Mouse (Mus musculus): ENCODE results near the gene Hoxa6. TPM values are rescaled to one million over a fixed set of nuclear protein-coding genes. Genes with fewer than 3 reads are reported as not detected.

Hoxa6 gene
- polyA plus RNA-seq, 1 experiment from 2014 or later = 34.7 TPM

GRCm38 (mm10) chr6:52207684-52207976 is 892 bp downstream of the Hoxa6 start:
- no peak for ATAC-seq (ENCODE audit: low FRiP score, low read depth)
- Histone ChIP-seq H3K9me3 (no peaks in the 10 kb centered on the region), H3K4me1 (peaks cover 47% of the 10 kb centered on the region), H3K36me3 (peaks cover 32% of the 10 kb centered on the region), H3K9ac (peak overlapping the region; percentile 100), H3K27ac (peak overlapping the region; percentile 99), H3K4me2 (replicated peaks) (peak overlapping the region; percentile 99), H3K4me3 (peak overlapping the region; percentile 92), H3K27me3 (replicated peaks) (no peaks in the 10 kb centered on the region)

DNA sequence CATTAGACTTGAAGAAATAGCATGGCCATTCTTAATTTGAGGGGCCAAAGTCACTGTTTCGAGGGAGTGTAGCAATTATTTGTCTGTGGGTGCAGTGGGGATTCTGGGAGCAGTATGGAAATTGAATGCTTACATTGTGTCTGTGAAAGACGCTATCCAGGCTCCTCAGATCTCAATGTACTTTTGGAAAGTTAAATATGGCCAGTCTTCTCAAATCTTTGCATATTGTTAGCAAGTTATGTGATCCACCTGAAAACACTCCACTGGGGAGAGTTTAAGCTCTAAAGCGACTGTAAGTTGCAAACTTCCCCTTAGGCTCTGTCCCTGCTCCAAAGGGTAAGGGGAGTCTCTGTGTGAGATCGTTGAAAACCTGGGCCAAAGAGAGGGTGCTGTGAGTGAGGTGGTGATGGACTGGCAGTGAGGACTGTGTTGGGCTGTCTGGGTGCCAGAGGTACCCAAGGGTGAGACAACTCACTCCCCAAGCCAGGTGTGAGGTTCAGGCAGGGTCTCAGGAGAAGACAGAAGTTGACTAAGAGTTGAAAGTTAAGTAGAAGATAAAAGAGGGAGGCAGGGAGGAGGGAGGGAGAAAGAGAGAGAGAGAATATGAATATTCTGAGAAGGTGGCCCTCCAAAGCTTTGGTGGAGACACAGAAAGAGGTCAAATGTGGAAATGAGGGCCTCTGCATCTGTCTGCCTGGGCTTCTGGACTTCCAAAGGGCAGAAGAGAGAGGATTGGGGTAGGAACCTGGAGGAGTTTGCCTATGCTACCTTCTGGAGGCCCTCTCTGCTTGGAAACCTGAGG is 1.4 kb downstream of the Hoxa6 start:
- Histone ChIP-seq H3K27me3 (replicated peaks) (no peaks in the 10 kb centered on the region), H3K9me3 (no peaks in the 10 kb centered on the region), H3K27ac (peak overlapping the region; percentile 99), H3K9ac (peak overlapping the region; percentile 100), H3K4me3 (peak overlapping the region; percentile 92), H3K4me2 (replicated peaks) (peak overlapping the region; percentile 99), H3K4me1 (peaks cover 52% of the 10 kb centered on the region), H3K36me3 (peaks cover 36% of the 10 kb centered on the region)
- 3% methylated on average over 4 of the region's 4 CpGs for WGBS
- no peak for ATAC-seq (ENCODE audit: low FRiP score, low read depth)

DNA sequence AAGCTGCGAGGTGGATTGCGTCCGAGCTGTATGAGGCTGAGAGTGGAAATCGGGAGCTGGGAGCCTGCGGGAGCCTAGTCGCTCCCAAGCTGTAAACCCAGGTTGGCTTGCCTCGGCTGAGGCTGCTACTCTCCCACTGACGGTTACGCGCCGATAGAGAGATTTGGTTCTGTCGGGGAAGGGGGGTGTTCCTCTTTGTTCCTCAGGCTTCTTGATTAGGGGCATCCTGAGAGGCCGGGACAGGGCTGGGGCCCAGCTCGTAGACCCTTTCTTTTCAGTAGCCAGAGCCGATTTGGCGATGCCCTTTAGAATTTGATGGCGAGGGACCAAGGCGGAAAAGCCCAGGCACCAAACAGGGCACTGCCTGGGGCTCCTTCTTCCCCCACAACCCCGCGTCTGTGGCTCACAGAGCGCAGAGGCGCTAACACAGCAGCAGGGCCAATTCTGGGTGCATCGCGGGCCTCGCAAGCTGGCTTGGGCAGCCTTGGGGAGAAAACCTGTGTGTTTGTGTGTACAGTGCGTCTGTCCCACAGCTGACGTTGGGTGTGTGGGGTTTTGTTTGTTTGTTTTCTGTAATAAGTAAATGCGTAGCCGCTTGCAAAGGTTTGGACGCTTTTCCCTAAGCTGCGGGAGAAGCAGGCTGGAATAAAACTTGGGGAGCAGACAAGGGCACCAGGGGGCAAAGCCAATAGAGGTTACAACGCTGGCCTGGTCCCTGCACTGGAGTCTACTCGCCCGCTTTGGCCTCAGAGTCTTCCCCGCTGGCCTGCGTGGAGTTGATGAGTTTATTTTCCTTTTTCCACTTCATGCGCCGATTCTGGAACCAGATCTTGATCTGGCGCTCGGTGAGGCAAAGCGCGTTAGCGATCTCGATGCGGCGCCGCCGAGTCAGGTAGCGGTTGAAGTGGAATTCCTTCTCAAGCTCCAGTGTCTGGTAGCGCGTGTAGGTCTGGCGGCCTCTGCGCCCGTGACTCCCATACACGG is 2.6 kb downstream of the Hoxa6 start:
- no peaks in the 10 kb centered on the region for H3K27me3 ChIP-seq (replicated peaks)
- ATAC-seq (ENCODE audit: low FRiP score, low read depth) = no peak
- H3K4me2 ChIP-seq (replicated peaks) = peak overlapping the region; percentile 99
- H3K4me1 ChIP-seq = peaks cover 62% of the 10 kb centered on the region
- H3K36me3 ChIP-seq = peaks cover 44% of the 10 kb centered on the region
- 1% methylated on average over 55 of the region's 55 CpGs for WGBS
- peak overlapping the region; percentile 92 for H3K4me3 ChIP-seq
- peak overlapping the region; percentile 99 for H3K27ac ChIP-seq
- peak overlapping the region; percentile 100 for H3K9ac ChIP-seq
- no peaks in the 10 kb centered on the region for H3K9me3 ChIP-seq

DNA sequence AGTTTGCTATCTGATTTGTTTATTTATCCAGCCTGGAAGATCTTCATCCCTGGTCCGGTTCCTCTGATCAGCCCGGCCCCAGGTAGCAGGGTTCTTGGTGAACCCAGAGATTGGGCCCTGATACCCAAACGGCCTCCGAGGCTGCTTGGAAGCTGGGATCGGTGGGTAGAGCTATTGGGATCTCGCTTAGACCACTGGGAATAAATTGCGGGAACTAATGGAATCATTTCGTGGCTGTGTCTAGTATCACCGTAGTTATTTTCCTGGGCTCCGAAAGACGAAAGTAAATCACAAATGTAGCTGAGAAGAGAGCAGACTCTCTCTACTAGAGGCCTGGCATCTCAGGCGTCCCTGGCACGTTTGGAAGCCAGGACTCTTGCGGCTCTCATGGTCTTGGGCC is 3.3 kb downstream of the Hoxa6 start:
- Histone ChIP-seq H3K4me3 (peak overlapping the region; percentile 92), H3K36me3 (peaks cover 48% of the 10 kb centered on the region), H3K4me2 (replicated peaks) (peak overlapping the region; percentile 99), H3K27ac (peak overlapping the region; percentile 99), H3K9me3 (no peaks in the 10 kb centered on the region), H3K4me1 (peaks cover 69% of the 10 kb centered on the region), H3K27me3 (replicated peaks) (no peaks in the 10 kb centered on the region), H3K9ac (peak overlapping the region; percentile 100)
- 1% methylated on average over 14 of the region's 14 CpGs for WGBS
- no peak for ATAC-seq (ENCODE audit: low FRiP score, low read depth)

GRCm38 (mm10) chr6:52204050-52204752 is 4.3 kb downstream of the Hoxa6 start, which contains the start of gene Hoxa5:
Gene Hoxa5 (minus strand): TSS chr6:52204587.
- peak within 1 kb of the TSS; percentile 99 for H3K27ac ChIP-seq

GRCm38 (mm10) chr6:52203371-52204049 is 5.0 kb downstream of the Hoxa6 start:
- Histone ChIP-seq H3K27ac (peak overlapping the region; percentile 99), H3K27me3 (replicated peaks) (no peaks in the 10 kb centered on the region), H3K9me3 (no peaks in the 10 kb centered on the region), H3K4me2 (replicated peaks) (peak overlapping the region; percentile 99), H3K4me1 (peaks cover 82% of the 10 kb centered on the region), H3K4me3 (peak overlapping the region; percentile 92), H3K9ac (peak overlapping the region; percentile 100), H3K36me3 (peaks cover 48% of the 10 kb centered on the region)
- ATAC-seq (ENCODE audit: low FRiP score, low read depth) = peak; percentile 49
- WGBS = under 1% methylated on average over 46 of the region's 46 CpGs

More at GRCm38 (mm10) chr6:52204050-52204752, 4.3 kb downstream of the Hoxa6 start, which contains the start of gene Hoxa5:
- H3K36me3 ChIP-seq = peaks cover 48% of the 10 kb centered on the region
- ATAC-seq (ENCODE audit: low FRiP score, low read depth) = peak; percentile 55
- H3K9me3 ChIP-seq = no peaks in the 10 kb centered on the region
- peak within 1 kb of the TSS; percentile 100 for H3K9ac ChIP-seq
- peaks cover 78% of the 10 kb centered on the region for H3K4me1 ChIP-seq
- peak within 1 kb of the TSS; percentile 99 for H3K4me2 ChIP-seq (replicated peaks)
- no peaks in the 10 kb centered on the region for H3K27me3 ChIP-seq (replicated peaks)
- WGBS = under 1% methylated on average over 65 of the region's 65 CpGs
- H3K4me3 ChIP-seq = peak within 1 kb of the TSS; percentile 92

- Histone ChIP-seq H3K27ac (peak overlapping the region; percentile 99), H3K36me3 (peaks cover 48% of the 10 kb centered on the region), H3K9me3 (no peaks in the 10 kb centered on the region), H3K4me1 (peaks cover 83% of the 10 kb centered on the region), H3K27me3 (replicated peaks) (no peaks in the 10 kb centered on the region), H3K4me3 (peak overlapping the region; percentile 92), H3K4me2 (replicated peaks) (peak overlapping the region; percentile 99), H3K9ac (peak overlapping the region; percentile 100)
- ATAC-seq (ENCODE audit: low FRiP score, low read depth) = no peak
- WGBS = 2% methylated on average over 10 of the region's 10 CpGs
These were observed 5.5 kb downstream of the Hoxa6 start for GRCm38 (mm10) chr6:52203121-52203370.

DNA sequence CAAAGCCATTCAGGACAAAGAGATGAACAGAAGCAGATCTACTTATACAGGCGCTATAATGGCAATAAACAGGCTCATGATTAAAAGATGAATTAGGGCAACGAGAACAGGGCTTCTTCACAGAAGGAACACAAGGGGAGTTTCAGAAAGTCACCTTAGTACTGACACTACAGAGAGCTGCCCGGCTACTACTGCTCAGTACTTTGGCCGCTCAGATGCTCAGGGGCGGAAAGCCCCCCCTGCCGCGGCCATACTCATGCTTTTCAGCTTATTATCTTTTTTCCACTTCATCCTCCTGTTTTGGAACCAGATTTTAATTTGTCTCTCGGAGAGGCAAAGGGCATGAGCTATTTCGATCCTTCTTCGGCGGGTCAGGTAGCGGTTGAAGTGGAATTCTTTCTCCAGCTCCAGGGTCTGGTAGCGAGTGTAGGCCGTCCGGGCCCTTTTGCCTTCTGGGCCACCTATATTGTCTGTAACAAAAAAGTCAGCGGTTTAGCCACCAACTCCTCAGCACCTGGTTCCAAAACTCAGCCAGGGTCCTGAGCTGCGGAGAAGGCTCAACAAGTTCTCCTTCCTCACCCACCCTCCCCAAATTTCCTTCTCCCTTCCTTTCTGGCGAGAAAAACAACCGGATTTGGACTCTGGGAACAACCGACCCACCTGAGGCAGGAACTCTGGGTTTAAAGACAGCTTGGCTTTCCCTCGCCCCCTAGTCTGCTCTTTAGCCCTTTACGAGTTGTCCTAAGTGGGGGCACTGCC is 6.0 kb downstream of the Hoxa6 start:
- no peaks in the 10 kb centered on the region for H3K9me3 ChIP-seq
- H3K9ac ChIP-seq = peak overlapping the region; percentile 100
- peak overlapping the region; percentile 92 for H3K4me3 ChIP-seq
- peak overlapping the region; percentile 99 for H3K4me2 ChIP-seq (replicated peaks)
- peaks cover 48% of the 10 kb centered on the region for H3K36me3 ChIP-seq
- no peaks in the 10 kb centered on the region for H3K27me3 ChIP-seq (replicated peaks)
- H3K27ac ChIP-seq = peak overlapping the region; percentile 99
- 3% methylated on average over 22 of the region's 22 CpGs for WGBS
- no peak for ATAC-seq (ENCODE audit: low FRiP score, low read depth)
- H3K4me1 ChIP-seq = peaks cover 84% of the 10 kb centered on the region

- Histone ChIP-seq H3K9me3 (no peaks in the 10 kb centered on the region), H3K27ac (peak overlapping the region; percentile 80), H3K4me3 (peak overlapping the region; percentile 41), H3K27me3 (replicated peaks) (no peaks in the 10 kb centered on the region), H3K36me3 (peaks cover 45% of the 10 kb centered on the region), H3K9ac (peak overlapping the region; percentile 100), H3K4me2 (replicated peaks) (peak overlapping the region; percentile 99), H3K4me1 (peaks cover 84% of the 10 kb centered on the region)
- no peak for ATAC-seq (ENCODE audit: low FRiP score, low read depth)
- WGBS = 4% methylated on average over 1 of the region's 1 CpGs
These were observed 7.3 kb downstream of the Hoxa6 start for GRCm38 (mm10) chr6:52201269-52201668.

DNA sequence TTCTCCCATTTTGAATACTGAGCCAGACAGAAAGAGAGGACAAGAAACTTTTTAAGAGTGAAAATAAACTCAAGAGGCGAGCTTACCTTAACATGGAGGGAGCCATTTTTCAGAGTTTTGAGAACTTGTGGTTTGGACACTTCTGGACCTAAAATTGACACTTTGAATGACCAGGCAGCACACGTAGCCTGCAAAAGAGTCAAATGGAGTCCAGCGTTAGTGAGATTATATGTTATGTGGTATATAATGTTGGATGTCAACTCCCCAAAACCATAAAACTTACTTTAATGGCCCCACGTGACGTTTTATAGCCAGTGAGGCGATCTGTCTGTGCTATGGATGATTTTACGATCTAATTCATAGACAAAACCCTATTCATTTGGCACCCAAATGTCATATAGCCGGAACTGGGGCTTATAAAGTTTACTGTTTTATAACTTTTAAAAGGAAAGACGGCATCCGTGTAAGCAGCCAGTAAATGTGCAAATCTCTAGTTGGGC is 7.7 kb downstream of the Hoxa6 start:
- 4% methylated on average over 10 of the region's 10 CpGs for WGBS
- peak overlapping the region; percentile 99 for H3K4me2 ChIP-seq (replicated peaks)

More for the DNA sequence above, 7.7 kb downstream of the Hoxa6 start:
- Histone ChIP-seq H3K27ac (peak overlapping the region; percentile 80), H3K4me3 (peak overlapping the region; percentile 41), H3K4me1 (peaks cover 84% of the 10 kb centered on the region), H3K36me3 (peaks cover 41% of the 10 kb centered on the region), H3K9ac (peak overlapping the region; percentile 100), H3K27me3 (replicated peaks) (no peaks in the 10 kb centered on the region), H3K9me3 (no peaks in the 10 kb centered on the region)
- no peak for ATAC-seq (ENCODE audit: low FRiP score, low read depth)
